ENCODE assay signal across 22 mouse cellular contexts in genomic region chr2:12984901-12985732, GRCm38 (mm10). TPM values are rescaled to one million over a fixed set of nuclear protein-coding genes. Genes with fewer than 3 reads are reported as not detected.
A peak's percentile ranks its signal among the peaks of the same experiment; 100 is the strongest.
DNase-seq lines count a peak whose midpoint lies in the region; ATAC-seq lines count a peak whose summit lies in the region.
"Had no signal": no experiment of that assay in that cellular context is flagged by ENCODE, and none has a peak within 500 bp of the region (broad histone marks: within the 10 kb centered on the region; RNA-seq: fewer than 3 reads in every experiment).

No protein-coding gene starts in this region.

- WGBS in forebrain, embryonic 15.5 days: 35% methylated on average over 4 of the region's 4 CpGs
- WGBS in forebrain, embryonic 10.5 days: 77% methylated on average over 4 of the region's 4 CpGs
- 60% methylated on average over 4 of the region's 4 CpGs for WGBS in embryonic facial prominence, embryonic 11.5 days

- DNase-seq in forebrain, embryonic 10.5 days (ENCODE audit: extremely low spot score, low spot score): no peak
- peak; percentile 5 to 15 for DNase-seq in kidney, postnatal 4 days
- no peak for DNase-seq in kidney, adult 18-20 months
- DNase-seq in embryonic facial prominence, embryonic 11.5 days (ENCODE audit: low spot score): peak; percentile 48
- no peak for DNase-seq in gastrocnemius, postnatal 4 days (ENCODE audit: low spot score in 2 of 2)
- no peak for DNase-seq in gastrocnemius, postnatal 10 days
- DNase-seq: cerebellum, adult 8-10 months; heart, postnatal 36 days; lung, embryonic 14.5 days; lung, postnatal 36 days; right cerebral cortex, postnatal 25 days; thymus, adult 18-20 months; thymus, postnatal 4 days had no signal

- ATAC-seq in forebrain, embryonic 15.5 days (replicated peaks): peak; percentile 75
- no peak for ATAC-seq in embryonic facial prominence, embryonic 11.5 days (replicated peaks; ENCODE audit: insufficient number of reproducible peaks, low FRiP score, low TSS enrichment, low read depth)
- ATAC-seq: inflammation-experienced regulatory T-cells, adult 6 months; liver, embryonic 12.5 days; midbrain, embryonic 16.5 days had no signal

- no peak overlapping the region for H3K4me3 ChIP-seq in forebrain, embryonic 15.5 days
- H3K4me3 ChIP-seq in forebrain, embryonic 10.5 days: no peak overlapping the region
- H3K4me3 ChIP-seq in embryonic facial prominence, embryonic 11.5 days (ENCODE audit: low read depth, low read length): no peak overlapping the region
- H3K4me3 ChIP-seq: limb, embryonic 10.5 days; liver, embryonic 12.5 days; stomach, embryonic 15.5 days had no signal

- H3K4me1 ChIP-seq in forebrain, embryonic 15.5 days: 0 out of 2 replicates have a peak, but pooled peaks cover 6% of the 10 kb centered on the region
- peaks cover 7% of the 10 kb centered on the region; the same call in 1 of the 2 replicates for H3K4me1 ChIP-seq in forebrain, embryonic 10.5 days
- no peaks in the 10 kb centered on the region for H3K4me1 ChIP-seq in embryonic facial prominence, embryonic 11.5 days (ENCODE audit: control insufficient read depth, insufficient read depth, low read length)
- H3K4me1 ChIP-seq: liver, embryonic 12.5 days; stomach, embryonic 15.5 days had no signal

- H3K9me3 ChIP-seq in forebrain, embryonic 15.5 days: no peaks in the 10 kb centered on the region
- no peaks in the 10 kb centered on the region for H3K9me3 ChIP-seq in forebrain, embryonic 10.5 days
- H3K9me3 ChIP-seq in embryonic facial prominence, embryonic 11.5 days (replicated peaks; ENCODE audit: control insufficient read depth, low read length): no peaks in the 10 kb centered on the region
- H3K9me3 ChIP-seq: limb, embryonic 10.5 days; liver, embryonic 12.5 days; stomach, embryonic 15.5 days had no signal

- H3K36me3 ChIP-seq in forebrain, embryonic 15.5 days: no peaks in the 10 kb centered on the region
- no peaks in the 10 kb centered on the region for H3K36me3 ChIP-seq in forebrain, embryonic 10.5 days (replicated peaks)
- no peaks in the 10 kb centered on the region; the same call in 1 of the 2 replicates for H3K36me3 ChIP-seq in embryonic facial prominence, embryonic 11.5 days (replicated peaks; ENCODE audit: control insufficient read depth, insufficient read depth, low read depth, low read length)
- H3K36me3 ChIP-seq: limb, embryonic 10.5 days; stomach, embryonic 15.5 days had no signal

- H3K27ac ChIP-seq in forebrain, embryonic 15.5 days (replicated peaks): no peak overlapping the region
- no peak overlapping the region for H3K27ac ChIP-seq in forebrain, embryonic 10.5 days
- no peak overlapping the region for H3K27ac ChIP-seq in embryonic facial prominence, embryonic 11.5 days (replicated peaks; ENCODE audit: low read depth, low read length)
- H3K27ac ChIP-seq: limb, embryonic 10.5 days; liver, embryonic 12.5 days; stomach, embryonic 15.5 days had no signal

- no peak overlapping the region for H3K9ac ChIP-seq in forebrain, embryonic 15.5 days (replicated peaks)
- H3K9ac ChIP-seq in embryonic facial prominence, embryonic 11.5 days (replicated peaks; ENCODE audit: low read length): no peak overlapping the region
- H3K9ac ChIP-seq: liver, embryonic 12.5 days; lung, embryonic 14.5 days; stomach, embryonic 15.5 days had no signal

- no peaks in the 10 kb centered on the region for H3K27me3 ChIP-seq in forebrain, embryonic 15.5 days
- no peaks in the 10 kb centered on the region for H3K27me3 ChIP-seq in forebrain, embryonic 10.5 days (ENCODE audit: poor library complexity, severe bottlenecking)
- H3K27me3 ChIP-seq in embryonic facial prominence, embryonic 11.5 days (ENCODE audit: control insufficient read depth, insufficient read depth, low read length): no peaks in the 10 kb centered on the region
- H3K27me3 ChIP-seq: liver, embryonic 12.5 days; stomach, embryonic 15.5 days had no signal

- H3K4me2 ChIP-seq in forebrain, embryonic 15.5 days (replicated peaks): no peak overlapping the region
- no peak overlapping the region for H3K4me2 ChIP-seq in embryonic facial prominence, embryonic 11.5 days (ENCODE audit: low read depth, low read length)
- H3K4me2 ChIP-seq: liver, embryonic 12.5 days; lung, embryonic 14.5 days; stomach, embryonic 15.5 days had no signal

RNA-seq across cellular contexts. Expression of gene C1ql3, which starts 26.5 kb away (rescaled TPM):
- 1.6 and 1.7 TPM in 2 replicates for polyA plus RNA-seq in forebrain, embryonic 15.5 days (2015; fragmentation: Nextera tagmentation; extraction: Ambion mirVana)
- 0.14 and 0.25 TPM in 2 replicates for polyA plus RNA-seq in forebrain, embryonic 10.5 days (2016; fragmentation: Nextera tagmentation; extraction: Ambion mirVana)
- polyA plus RNA-seq in embryonic facial prominence, embryonic 11.5 days (2014; fragmentation: Nextera tagmentation; extraction: Ambion mirVana): 1.2 and 2.2 TPM in 2 replicates
- total RNA-seq in gastrocnemius, postnatal 4 days (2021): 1 to 10 TPM; 4.5 to 4.8 TPM
- total RNA-seq in gastrocnemius, postnatal 10 days (2021): 1 to 10 TPM; 2.4 to 3.0 TPM
- total RNA-seq: common myeloid progenitor, adult 5-6 weeks; heart, postnatal 36 days; megakaryocyte-erythroid progenitor cell, adult 5-6 weeks; neutrophil, adult 5-6 weeks had no signal
- polyA plus RNA-seq: inflammation-experienced regulatory T-cells, adult 6 months; lung, embryonic 14.5 days had no signal

Comparison
In these comparisons a context has a peak if more than half of its experiments do, and no peak if none do; other contexts are left out.
1. DNase-seq: peak in kidney, postnatal 4 days (2 of 2) and embryonic facial prominence, embryonic 11.5 days (single experiment); none in forebrain, embryonic 10.5 days (single experiment), kidney, adult 18-20 months (single experiment), gastrocnemius, postnatal 4 days (0 of 2) and gastrocnemius, postnatal 10 days (single experiment).